Mouse (Mus musculus) megakaryocyte, embryonic 14.5 days (primary cell): ENCODE data around the gene Rmnd5b. TPM values are rescaled to one million over a fixed set of nuclear protein-coding genes. Genes with fewer than 3 reads are reported as not detected.
"Not testable (repeated sequence)": the region's sequence is repeated elsewhere in the genome, so short reads cannot be mapped to it uniquely, and the experiment has no call there.

Experiments used
- H3K27me3 ChIP-seq: replicated peaks from 2 replicates; pipeline ENCODE3; 2012; ENCODE audit warnings: inconsistent platforms
- H3K36me3 ChIP-seq: replicated peaks from 2 replicates; pipeline ENCODE3; 2012; ENCODE audit warnings: low read length, inconsistent platforms, mixed read lengths
- H3K4me1 ChIP-seq: 2 replicates; pipeline ENCODE4 v1.6.1; 2012; ENCODE audit warnings: inconsistent platforms
- H3K4me3 ChIP-seq: replicated peaks from 2 replicates; pipeline ENCODE3; 2012; ENCODE audit warnings: moderate library complexity, mild to moderate bottlenecking, inconsistent platforms
- H3K9me3 ChIP-seq: 2 replicates; pipeline ENCODE4 v1.6.1; 2012; ENCODE audit warnings: inconsistent platforms
- FLI1 ChIP-seq: IDR thresholded peaks from 2 replicates; pipeline ENCODE4 v1.6.1; 2012; ENCODE audit warnings: low read length, inconsistent platforms, mixed read lengths
- GATA1 ChIP-seq: IDR thresholded peaks from 3 replicates; pipeline ENCODE4 v1.6.1; 2012; ENCODE audit warnings: mixed read lengths, low read length, inconsistent platforms, borderline replicate concordance
- polyA plus RNA-seq: library from polyadenylated mRNA; stranded (reverse); fragments of >175 nt; gene quantifications from 2 replicates; pipeline ENCODE4 v1.2.3, GENCODE M21; 2012; ENCODE audit warnings: low replicate concordance; ENCODE audit not compliant: insufficient read depth

Gene Rmnd5b
- polyA plus RNA-seq, result 12.9 and 15.1 TPM in 2 replicates

DNA sequence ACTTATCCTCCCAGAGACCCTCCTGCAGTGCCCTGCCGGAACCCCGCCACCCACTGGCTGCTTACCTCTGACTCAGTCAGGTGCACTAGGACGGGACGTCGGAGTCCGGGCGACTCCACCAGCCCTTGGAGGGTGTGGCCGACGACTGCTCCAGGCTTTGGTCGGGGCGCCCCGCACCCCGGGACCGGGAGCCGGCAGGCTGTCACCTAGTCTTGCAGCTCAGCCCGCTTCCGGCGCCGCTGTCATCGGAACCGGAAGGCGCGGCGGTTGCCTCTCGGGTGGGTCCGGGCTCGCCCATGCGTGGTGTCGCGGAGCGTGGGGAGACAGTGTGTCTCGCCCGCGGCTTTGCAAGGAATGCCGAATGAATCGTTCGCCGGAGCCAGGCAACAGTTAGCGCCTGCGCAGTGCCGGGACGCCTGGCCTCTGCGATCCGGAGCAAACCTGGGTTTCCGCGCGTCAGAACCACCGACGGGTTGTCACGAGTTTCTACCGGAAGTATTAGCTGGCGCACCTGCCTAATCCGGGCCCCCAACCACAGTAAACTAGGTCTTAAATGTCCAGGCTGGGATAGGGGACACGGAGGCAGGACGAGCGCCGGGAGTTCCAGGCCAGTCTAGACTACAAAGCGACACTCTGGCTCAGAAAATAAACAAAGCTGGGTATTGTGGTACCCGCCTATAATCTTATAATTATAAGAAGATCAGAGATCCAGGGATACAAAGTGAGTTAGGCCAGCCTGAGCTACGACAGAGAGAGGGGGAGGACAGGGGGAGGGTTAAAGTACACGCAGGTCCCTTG lies at the start of gene Rmnd5b:
Gene Rmnd5b, minus strand, starts transcription at position 372 of the 798 bp plus-strand sequence.
- H3K27me3 ChIP-seq, result no peaks in the 10 kb centered on the region
- TF ChIP-seq GATA1 (no peak), FLI1 (no peak)
- peaks cover 22% of the 10 kb centered on the region for H3K36me3 ChIP-seq
- H3K4me1 ChIP-seq, result peaks cover 68% of the 10 kb centered on the region
- peak within 1 kb of the TSS; percentile 95 for H3K4me3 ChIP-seq
- H3K9me3 ChIP-seq, result no peaks in the 10 kb centered on the region

DNA sequence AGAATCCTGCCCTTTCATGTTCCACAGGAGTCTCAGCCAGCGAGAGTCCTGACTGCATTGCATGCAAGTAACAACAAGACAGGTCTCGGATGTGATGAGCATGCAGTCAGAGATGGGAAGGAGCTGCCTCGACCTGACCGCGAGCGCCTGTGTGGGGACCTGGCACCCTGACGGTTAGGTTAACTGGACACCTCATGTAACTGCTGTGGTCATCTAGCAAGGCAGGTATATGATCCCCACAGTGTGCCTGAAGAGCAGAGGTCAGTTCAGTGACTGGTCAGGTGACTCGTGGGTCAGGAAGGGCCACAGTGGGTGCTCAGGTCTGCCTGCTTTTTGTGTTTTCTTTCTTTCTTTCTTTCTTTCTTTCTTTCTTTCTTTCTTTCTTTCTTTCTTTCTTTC lies 46.3 kb upstream of the Rmnd5b start:
- TF ChIP-seq GATA1 (no peak), FLI1 (no peak)
- H3K9me3 ChIP-seq, result no peaks in the 10 kb centered on the region
- peaks cover 24% of the 10 kb centered on the region for H3K4me1 ChIP-seq
- no peak overlapping the region for H3K4me3 ChIP-seq
- peaks cover 14% of the 10 kb centered on the region for H3K36me3 ChIP-seq
- H3K27me3 ChIP-seq, result no peaks in the 10 kb centered on the region

DNA sequence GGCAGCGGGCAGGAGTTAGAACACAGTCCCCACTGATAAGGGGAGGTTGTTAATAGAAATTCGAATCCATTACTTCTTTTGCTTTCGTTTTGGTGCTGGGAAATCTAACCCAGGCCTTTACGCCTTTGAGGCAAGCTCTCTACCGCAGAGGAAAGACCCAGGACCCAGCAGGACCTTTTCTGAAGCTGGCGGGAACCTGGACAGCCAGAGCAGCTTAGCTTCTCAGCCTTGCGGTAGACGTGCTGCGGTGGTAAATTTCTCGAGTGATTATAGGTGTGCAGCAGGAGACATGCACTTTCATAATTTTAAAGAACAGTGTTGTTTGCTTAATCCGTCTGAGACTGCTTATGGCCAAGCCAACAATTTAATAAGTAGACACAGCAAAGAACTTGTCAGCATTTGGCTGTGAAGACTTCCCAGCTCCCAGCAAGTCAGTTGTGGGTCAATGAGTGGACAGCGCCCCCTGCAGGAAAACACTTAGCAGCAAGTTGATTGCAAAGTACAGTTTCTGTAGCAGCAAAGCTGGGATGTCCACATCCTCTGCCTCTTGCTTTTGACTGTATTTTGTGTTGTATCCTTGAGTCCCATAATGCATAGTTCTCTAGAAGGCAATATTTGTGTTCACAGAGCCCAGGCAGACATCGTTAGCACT lies 45.8 kb upstream of the Rmnd5b start:
- Histone ChIP-seq H3K4me1 (peaks cover 22% of the 10 kb centered on the region), H3K4me3 (no peak overlapping the region), H3K36me3 (peaks cover 14% of the 10 kb centered on the region), H3K9me3 (no peaks in the 10 kb centered on the region), H3K27me3 (no peaks in the 10 kb centered on the region)
- TF ChIP-seq GATA1 (no peak), FLI1 (no peak)

DNA sequence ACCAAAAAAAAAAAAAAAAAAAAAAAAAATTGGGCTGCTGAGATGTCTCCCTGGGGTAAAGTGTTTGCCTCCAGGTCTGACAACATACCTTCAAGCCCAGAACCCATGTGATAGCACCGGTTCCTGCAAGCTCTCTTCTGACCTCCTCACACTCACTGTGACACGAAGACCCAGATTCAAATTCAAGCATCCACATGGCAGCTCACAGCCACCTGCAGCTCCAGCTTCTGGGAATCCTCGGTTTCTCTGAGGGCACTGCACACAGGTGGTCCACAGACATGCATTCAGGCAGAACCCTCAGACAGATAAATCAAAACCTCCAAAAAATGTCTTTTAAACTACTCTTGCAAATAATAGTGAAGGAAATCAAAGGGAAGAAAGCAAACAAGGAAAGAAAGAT lies 43.8 kb upstream of the Rmnd5b start:
- Histone ChIP-seq H3K36me3 (no peaks in the 10 kb centered on the region), H3K27me3 (peaks cover 1% of the 10 kb centered on the region), H3K4me3 (no peak overlapping the region), H3K9me3 (no peaks in the 10 kb centered on the region), H3K4me1 (peaks cover 21% of the 10 kb centered on the region)
- TF ChIP-seq GATA1 (no peak), FLI1 (no peak)

DNA sequence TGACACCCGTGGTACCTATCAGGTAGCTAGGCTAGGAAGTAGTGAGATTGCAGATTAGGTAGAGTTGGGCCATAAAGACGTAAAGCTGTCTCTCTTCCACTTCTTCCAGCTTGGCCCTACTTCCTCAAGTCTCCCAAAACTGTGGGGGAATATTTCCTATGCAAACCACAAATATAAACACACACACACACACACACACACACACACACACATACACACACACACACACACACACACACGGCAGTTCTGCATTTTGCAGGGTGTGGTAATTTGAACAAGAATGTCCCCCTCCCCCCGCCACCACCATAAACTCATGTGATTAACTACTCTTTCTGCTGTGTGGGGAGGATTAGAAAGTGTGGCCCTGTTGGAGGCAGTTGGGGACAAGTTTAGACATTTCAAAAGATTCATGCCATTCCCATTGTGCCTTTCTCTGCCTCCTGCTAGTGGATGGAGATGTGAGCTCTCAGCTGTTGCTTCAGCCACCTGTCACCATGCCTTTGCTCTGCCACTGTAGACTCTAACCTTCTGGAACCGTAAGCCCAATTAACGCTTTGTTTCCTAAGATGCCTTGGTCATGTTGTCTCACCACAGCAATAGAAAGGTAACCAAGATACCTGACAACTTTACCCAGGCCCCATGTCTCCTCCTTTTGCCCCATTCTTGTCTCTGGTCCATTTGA lies 42.2 kb upstream of the Rmnd5b start:
- H3K4me3 ChIP-seq, result peak overlapping the region; percentile 23
- TF ChIP-seq FLI1 (no peak), GATA1 (no peak)

DNA sequence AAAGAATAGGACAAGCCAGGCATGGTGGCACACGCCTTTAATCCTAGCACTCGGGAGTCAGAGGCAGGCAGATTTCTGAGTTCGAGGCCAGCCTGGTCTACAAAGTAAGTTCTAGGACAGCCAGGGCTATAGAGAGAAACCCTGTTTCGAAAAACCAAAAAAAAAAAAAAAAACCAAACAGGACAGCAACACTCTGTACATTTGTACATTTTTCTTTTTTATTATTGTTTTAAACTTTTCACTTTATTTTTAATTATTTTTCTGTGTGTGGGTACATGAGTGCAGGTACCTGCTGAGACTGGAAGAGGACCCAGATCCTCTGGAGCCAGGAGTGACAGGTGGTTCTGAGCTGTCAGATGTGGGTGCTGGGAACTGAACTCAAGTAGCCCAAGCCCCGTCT lies 39.7 kb upstream of the Rmnd5b start:
- Histone ChIP-seq H3K36me3 (no peaks in the 10 kb centered on the region), H3K9me3 (no peaks in the 10 kb centered on the region), H3K27me3 (peaks cover 1% of the 10 kb centered on the region), H3K4me3 (no peak overlapping the region), H3K4me1 (peaks cover 15% of the 10 kb centered on the region)
- TF ChIP-seq FLI1 (no peak), GATA1 (no peak)

More for the DNA sequence above, 42.2 kb upstream of the Rmnd5b start:
- Histone ChIP-seq H3K36me3 (no peaks in the 10 kb centered on the region), H3K27me3 (peaks cover 1% of the 10 kb centered on the region), H3K9me3 (no peaks in the 10 kb centered on the region), H3K4me1 (peaks cover 21% of the 10 kb centered on the region)

DNA sequence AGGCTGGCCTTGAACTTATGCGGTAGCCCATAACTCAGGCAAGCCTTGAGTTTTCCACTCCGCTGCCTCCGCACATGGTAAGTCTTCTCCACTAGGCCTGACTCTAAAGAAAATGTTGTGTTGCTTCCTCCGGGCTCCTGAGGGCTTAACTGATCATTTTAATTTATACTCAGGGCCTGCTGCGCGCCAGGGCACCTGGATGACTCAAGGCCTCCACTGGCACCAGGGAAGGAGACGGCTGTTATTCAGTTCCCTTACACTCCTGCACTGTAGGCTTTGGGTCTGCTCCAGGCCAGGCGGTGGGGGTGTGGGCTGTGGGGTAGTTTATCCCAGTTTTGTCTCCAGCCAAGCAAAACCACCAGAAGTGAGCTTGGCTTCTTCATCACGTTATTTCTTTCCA lies 37.6 kb upstream of the Rmnd5b start:
- no peak for TF ChIP-seq FLI1
- no peak for TF ChIP-seq GATA1
- Histone ChIP-seq H3K4me3 (no peak overlapping the region), H3K27me3 (peaks cover 1% of the 10 kb centered on the region), H3K36me3 (no peaks in the 10 kb centered on the region), H3K9me3 (no peaks in the 10 kb centered on the region), H3K4me1 (peaks cover 15% of the 10 kb centered on the region)

DNA sequence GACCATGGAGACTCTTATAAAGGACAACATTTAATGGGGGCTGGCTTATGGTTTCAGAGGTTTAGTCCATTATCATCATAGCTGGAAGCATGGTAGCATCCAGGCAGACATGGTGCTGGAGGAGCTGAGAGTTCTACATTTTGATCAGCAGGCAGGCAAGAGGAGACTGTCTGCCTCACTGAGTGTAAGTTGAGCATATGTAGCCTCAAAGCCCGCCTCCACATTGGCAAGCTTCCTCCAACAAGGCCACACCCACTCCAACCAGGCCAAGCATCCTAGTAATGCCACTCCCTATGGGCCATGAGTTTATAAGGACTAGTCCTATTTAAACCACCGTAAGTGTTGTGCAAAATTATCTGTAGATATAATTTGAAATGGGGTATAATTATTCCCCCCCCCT lies 35.7 kb upstream of the Rmnd5b start:
- no peak for TF ChIP-seq FLI1
- H3K4me3 ChIP-seq, result no peak overlapping the region
- H3K27me3 ChIP-seq, result peaks cover 1% of the 10 kb centered on the region
- no peaks in the 10 kb centered on the region for H3K9me3 ChIP-seq
- peaks cover 3% of the 10 kb centered on the region; the same call in 1 of the 2 replicates for H3K4me1 ChIP-seq
- no peaks in the 10 kb centered on the region for H3K36me3 ChIP-seq

DNA sequence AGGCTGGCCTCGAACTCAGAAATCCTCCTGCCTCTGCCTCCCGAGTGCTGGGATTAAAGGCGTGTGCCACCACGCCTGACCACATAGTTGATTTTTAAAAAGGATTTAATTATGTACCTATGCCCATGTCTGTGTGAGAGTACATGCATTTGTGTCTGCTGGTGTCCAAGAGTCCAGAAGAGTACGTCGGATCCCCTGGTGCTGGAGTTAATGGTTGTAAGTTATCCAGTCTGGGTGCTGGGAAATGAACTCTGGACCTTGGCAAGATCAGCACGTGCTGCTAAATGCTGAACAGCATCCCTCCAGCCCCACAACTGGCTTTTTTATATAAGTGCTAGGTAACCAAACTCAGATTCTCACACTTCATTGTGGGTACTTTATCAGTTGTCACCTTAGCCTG lies 35.1 kb upstream of the Rmnd5b start:
- peaks cover 3% of the 10 kb centered on the region; the same call in 1 of the 2 replicates for H3K4me1 ChIP-seq
- H3K27me3 ChIP-seq, result peaks cover 1% of the 10 kb centered on the region
- no peaks in the 10 kb centered on the region for H3K36me3 ChIP-seq
- H3K4me3 ChIP-seq, result no peak overlapping the region
- TF ChIP-seq FLI1 (no peak), GATA1 (no peak)
- no peaks in the 10 kb centered on the region for H3K9me3 ChIP-seq

DNA sequence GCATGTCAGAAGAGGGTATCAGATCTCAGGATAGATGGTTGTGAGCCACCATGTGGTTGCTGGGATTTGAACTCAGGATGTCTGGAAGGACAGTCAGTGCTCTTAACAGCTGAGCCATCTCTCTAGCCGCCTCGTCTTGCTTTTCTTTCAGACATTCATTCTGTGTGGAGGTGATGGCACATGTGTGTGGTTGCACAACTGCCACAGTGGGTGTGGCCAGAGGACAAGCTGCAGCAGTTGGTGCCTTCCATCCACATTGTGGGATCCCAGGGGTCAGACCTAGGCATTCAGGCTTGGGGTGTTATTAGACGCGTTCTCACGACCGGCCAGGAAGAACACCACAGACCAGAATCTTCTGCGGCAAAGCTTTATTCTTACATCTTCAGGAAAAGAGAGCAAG lies 29.1 kb upstream of the Rmnd5b start:
- not testable (repeated sequence) for H3K9me3 ChIP-seq, H3K36me3 ChIP-seq, H3K4me3 ChIP-seq, H3K4me1 ChIP-seq
- peaks cover 10% of the 10 kb centered on the region for H3K27me3 ChIP-seq
